Mouse (Mus musculus) ES-Bruce4 (cell line): ENCODE results near the gene Fus.

Experiments
- CTCF ChIP-seq: IDR thresholded peaks from one replicate; pipeline ENCODE4 v1.8.1; 2011; ENCODE audit warnings: low read depth, low read length
- POLR2A ChIP-seq: IDR thresholded peaks from one replicate; pipeline ENCODE4 v1.8.1; 2011; ENCODE audit warnings: low read length; ENCODE audit not compliant: insufficient read depth

GRCm38 (mm10) chr7:127988904-127989303 is 21.6 kb downstream of the Fus start:
- TF ChIP-seq CTCF (no peak), POLR2A (no peak)
